In the genomic region with DNA sequence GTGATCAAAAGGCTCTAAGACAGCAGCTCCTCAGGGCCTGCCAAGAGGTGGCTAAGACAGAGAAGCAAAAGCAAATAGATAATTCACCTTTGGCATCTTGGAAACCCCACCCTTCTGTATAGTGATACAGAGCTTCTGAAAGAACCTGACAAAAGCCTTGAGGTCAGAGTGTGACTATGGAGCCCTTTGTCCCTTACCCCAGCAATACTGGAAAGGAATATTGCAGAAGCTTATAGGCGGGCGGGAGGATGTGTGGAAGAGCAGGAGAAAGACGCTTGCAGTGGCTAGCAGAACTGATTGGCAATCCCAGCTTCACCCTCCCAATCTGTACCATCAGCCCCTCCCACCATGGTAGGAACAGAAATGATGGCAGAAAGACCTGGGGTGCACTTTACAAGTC, we compare ENCODE assay signal across 12 mouse cellular contexts. TPM values are rescaled to one million over a fixed set of nuclear protein-coding genes. Genes with fewer than 3 reads are reported as not detected.
"Had no signal": no experiment of that assay in that cellular context is flagged by ENCODE, and none has a peak within 500 bp of the region (broad histone marks: within the 10 kb centered on the region; RNA-seq: fewer than 3 reads in every experiment).

No protein-coding gene starts in this region.

- H3K27ac ChIP-seq: liver, embryonic 13.5 days; stomach, embryonic 15.5 days had no signal

- H3K4me1 ChIP-seq: liver, embryonic 13.5 days had no signal

- H3K4me3 ChIP-seq: liver, embryonic 13.5 days; stomach, embryonic 15.5 days had no signal

- H3K9ac ChIP-seq: liver, embryonic 13.5 days; stomach, embryonic 15.5 days had no signal

- H3K9me3 ChIP-seq: liver, embryonic 13.5 days; stomach, embryonic 15.5 days had no signal

- H3K4me2 ChIP-seq: liver, embryonic 13.5 days; midbrain, embryonic 11.5 days; stomach, embryonic 15.5 days had no signal

- DNase-seq: layer of hippocampus, adult 9-11 months; liver, embryonic 13.5 days; lung, adult 2 months; lung, postnatal 14 days; lung, postnatal 4 days; midbrain, embryonic 14.5 days; thymus, postnatal 25 days had no signal

- H3K27me3 ChIP-seq: liver, embryonic 13.5 days; stomach, embryonic 15.5 days had no signal

- ATAC-seq: inflammation-experienced regulatory T-cells, adult 6 months had no signal

- H3K36me3 ChIP-seq: liver, embryonic 13.5 days; stomach, embryonic 15.5 days had no signal

RNA-seq across cellular contexts. Expression of gene Car12, which starts 22.5 kb away (rescaled TPM):
- total RNA-seq: liver, adult 2 months had no signal
- polyA plus RNA-seq: liver, adult 2 months had no signal

RNA-seq across cellular contexts. Expression of gene Aph1b, which starts 59.3 kb away (rescaled TPM):
- total RNA-seq: megakaryocyte-erythroid progenitor cell, adult 5-6 weeks had no signal
